Mouse (Mus musculus) lung, adult 18-20 months (tissue): ENCODE results near the gene P2rx1.

Source experiments
- DNase-seq, 2 experiments: peaks; one replicate each; pipeline ENCODE4 v3.0.0; 2022; ENCODE audit warnings: mixed read lengths in 2 of 2

P2rx1 gene

GRCm38 (mm10) chr11:72989044-72989443 lies 9.9 kb upstream of the P2rx1 start:
- DNase-seq, result no peak

GRCm38 (mm10) chr11:72990688-72991087 lies 8.2 kb upstream of the P2rx1 start:
- DNase-seq, result no peak

- no peak for DNase-seq
Measured at GRCm38 (mm10) chr11:72991961-72992360, 6.9 kb upstream of the P2rx1 start.

- DNase-seq, result no peak
Measured at GRCm38 (mm10) chr11:72996346-72996745, 2.6 kb upstream of the P2rx1 start.

GRCm38 (mm10) chr11:72996781-72997180 lies 2.1 kb upstream of the P2rx1 start:
- DNase-seq, result no peak

GRCm38 (mm10) chr11:72997529-72998326 lies 1.2 kb upstream of the P2rx1 start:
- no peak for DNase-seq

GRCm38 (mm10) chr11:73001029-73001428 lies 2.1 kb downstream of the P2rx1 start:
- DNase-seq, result peak; percentile 72 to 78

- peak; percentile 58 to 66 for DNase-seq
Measured at GRCm38 (mm10) chr11:73006377-73006776, 7.5 kb downstream of the P2rx1 start.

- no peak for DNase-seq
Measured at GRCm38 (mm10) chr11:73007113-73007512, 8.2 kb downstream of the P2rx1 start.

GRCm38 (mm10) chr11:73007698-73008481 lies 9.0 kb downstream of the P2rx1 start:
- DNase-seq, result peak; percentile 57 to 63

- DNase-seq, result no peak
Measured at GRCm38 (mm10) chr11:73008826-73009225, 9.9 kb downstream of the P2rx1 start.

- no peak for DNase-seq
Measured at GRCm38 (mm10) chr11:73009531-73010274, 10.8 kb downstream of the P2rx1 start.

GRCm38 (mm10) chr11:73013981-73014380 lies 15.1 kb downstream of the P2rx1 start:
- peak; percentile 60 to 65 for DNase-seq

- DNase-seq, result no peak
Measured at GRCm38 (mm10) chr11:73014831-73015344, 16.0 kb downstream of the P2rx1 start.

GRCm38 (mm10) chr11:73015391-73016102 lies 16.6 kb downstream of the P2rx1 start:
- DNase-seq, result peak; percentile 57 to 70

GRCm38 (mm10) chr11:73016103-73016420 lies 17.2 kb downstream of the P2rx1 start:
- DNase-seq, result peak; percentile 57 to 75

GRCm38 (mm10) chr11:73018471-73019146 lies 19.7 kb downstream of the P2rx1 start, which contains the start of gene Camkk1:
TSS of gene Camkk1 (plus strand) at chr11:73019008.
- DNase-seq, result peak; percentile 95 to 97

- DNase-seq, result peak; percentile 78 to 87
Measured at GRCm38 (mm10) chr11:73019147-73019795, 20.4 kb downstream of the P2rx1 start.

GRCm38 (mm10) chr11:73020953-73021800 lies 22.3 kb downstream of the P2rx1 start:
- DNase-seq, result peak in 1 of 2 experiments; percentile 34

GRCm38 (mm10) chr11:73023099-73023498 lies 24.2 kb downstream of the P2rx1 start:
- peak; percentile 67 to 77 for DNase-seq
